Mouse (Mus musculus): ENCODE data around the gene Oit3.

Gene Oit3

DNA sequence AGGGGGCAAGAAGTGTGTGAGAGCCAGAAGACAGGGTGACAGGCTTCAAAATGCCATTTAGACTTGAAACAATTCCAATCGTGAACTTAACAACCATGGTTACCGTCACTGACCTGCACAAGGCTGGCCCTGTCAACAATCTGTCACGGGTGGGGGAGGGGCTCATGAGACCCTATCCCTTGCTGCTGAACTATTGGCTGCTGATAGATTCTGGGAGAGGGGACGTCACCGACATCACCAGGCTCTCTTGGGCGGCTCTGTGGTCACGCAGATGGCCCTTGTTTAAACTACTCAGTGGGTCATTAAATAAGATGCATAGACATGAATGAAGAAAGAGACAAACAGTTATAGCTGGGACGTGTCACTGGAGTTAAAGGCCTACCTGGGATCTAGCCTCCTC, 3.1 kb upstream of the Oit3 start:
- no peak for DNase-seq (ENCODE audit: low read depth, low spot score)
- Histone ChIP-seq H3K36me3 (ENCODE audit: control insufficient read depth, insufficient read depth, low read length, poor library complexity, severe bottlenecking) (no peaks in the 10 kb centered on the region), H3K27me3 (ENCODE audit: control insufficient read depth, insufficient read depth, low read length, poor library complexity, severe bottlenecking) (no peaks in the 10 kb centered on the region)

DNA sequence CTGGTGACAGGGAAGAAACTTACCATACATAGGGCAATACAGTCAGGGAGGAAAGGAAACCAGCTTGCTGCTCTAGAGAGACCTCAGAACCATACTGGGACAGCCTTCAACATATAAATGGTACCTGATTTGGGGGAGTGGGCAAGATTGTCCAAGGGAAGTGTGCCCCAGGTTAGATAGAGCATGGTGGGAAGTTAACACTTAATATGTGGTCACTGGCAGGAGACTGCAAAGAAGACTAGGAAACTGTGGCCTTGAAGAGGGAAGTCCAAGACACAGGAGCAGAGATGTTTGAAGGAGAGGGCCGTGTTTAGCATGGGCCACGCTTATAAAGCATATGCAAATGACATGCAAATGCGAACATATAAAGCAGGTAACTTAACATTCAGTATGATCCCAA, 2.5 kb upstream of the Oit3 start:
- no peak for DNase-seq (ENCODE audit: low read depth, low spot score)
- Histone ChIP-seq H3K36me3 (ENCODE audit: control insufficient read depth, insufficient read depth, low read length, poor library complexity, severe bottlenecking) (no peaks in the 10 kb centered on the region), H3K27me3 (ENCODE audit: control insufficient read depth, insufficient read depth, low read length, poor library complexity, severe bottlenecking) (no peaks in the 10 kb centered on the region)

DNA sequence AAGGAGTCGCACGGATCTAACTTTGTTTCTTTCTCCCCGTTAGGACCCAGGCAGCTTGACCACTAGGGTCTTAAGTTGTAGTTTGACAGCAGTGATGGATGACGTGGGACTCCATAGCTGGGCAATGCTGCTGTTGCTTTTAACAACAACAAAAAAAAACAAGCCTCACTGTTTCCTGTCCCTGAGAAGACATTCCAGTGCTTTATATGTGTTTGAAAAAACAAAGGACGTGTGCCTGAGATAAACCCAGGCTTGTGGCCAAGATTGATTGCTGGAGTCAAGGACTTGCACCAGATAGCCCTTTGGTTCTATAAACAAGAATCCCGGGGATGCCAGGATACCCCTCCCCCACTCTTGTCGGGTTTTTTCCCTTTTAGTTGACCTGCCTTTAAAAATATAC, 1.6 kb upstream of the Oit3 start:
- DNase-seq (ENCODE audit: low read depth, low spot score) = no peak
- H3K36me3 ChIP-seq (ENCODE audit: control insufficient read depth, insufficient read depth, low read length, poor library complexity, severe bottlenecking) = no peaks in the 10 kb centered on the region
- H3K27me3 ChIP-seq (ENCODE audit: control insufficient read depth, insufficient read depth, low read length, poor library complexity, severe bottlenecking) = no peaks in the 10 kb centered on the region

DNA sequence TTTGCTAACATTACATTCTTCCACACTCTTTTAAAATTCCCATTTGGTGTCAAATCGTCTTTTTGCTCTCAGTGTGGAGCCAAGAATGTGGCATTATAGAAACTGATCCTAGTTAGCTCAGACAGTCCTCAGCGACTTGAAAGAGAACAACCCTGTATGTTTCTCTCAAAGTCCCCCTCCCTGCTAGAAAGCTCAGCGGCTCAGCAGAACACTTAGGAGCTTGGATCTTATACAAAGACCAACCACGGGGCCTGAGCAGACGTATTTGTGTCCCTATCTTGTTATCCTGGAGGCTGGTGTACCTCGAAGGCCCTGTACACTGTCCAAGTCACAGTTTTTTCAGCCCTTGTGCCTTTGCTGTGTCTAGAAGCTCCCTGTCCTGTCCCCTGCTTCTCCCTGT, 1.4 kb downstream of the Oit3 start:
- Histone ChIP-seq H3K36me3 (ENCODE audit: control insufficient read depth, insufficient read depth, low read length, poor library complexity, severe bottlenecking) (no peaks in the 10 kb centered on the region), H3K27me3 (ENCODE audit: control insufficient read depth, insufficient read depth, low read length, poor library complexity, severe bottlenecking) (no peaks in the 10 kb centered on the region)
- no peak for DNase-seq (ENCODE audit: low read depth, low spot score)

DNA sequence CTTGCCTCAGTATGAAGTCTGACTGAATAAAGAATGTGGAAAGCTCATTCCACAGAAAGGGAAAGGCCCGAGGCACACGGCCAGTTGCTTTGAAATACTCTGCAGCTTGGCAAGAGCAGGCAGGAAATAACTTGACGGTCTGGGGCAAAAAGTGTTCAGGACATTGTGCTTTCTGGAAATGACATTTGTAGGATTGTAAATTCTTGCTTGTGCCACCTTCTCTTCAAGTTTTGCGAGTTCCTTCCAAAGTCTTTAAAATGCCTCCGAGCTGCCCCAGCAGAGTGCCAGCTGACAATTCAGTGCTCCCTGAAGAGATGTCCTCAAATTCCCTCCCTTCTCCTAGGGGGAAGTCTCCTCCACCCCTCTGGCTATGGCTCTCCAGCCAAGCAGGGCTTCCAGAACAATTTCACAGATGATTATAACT, 2.1 kb downstream of the Oit3 start:
- no peak for DNase-seq (ENCODE audit: low read depth, low spot score)
- Histone ChIP-seq H3K36me3 (ENCODE audit: control insufficient read depth, insufficient read depth, low read length, poor library complexity, severe bottlenecking) (no peaks in the 10 kb centered on the region), H3K27me3 (ENCODE audit: control insufficient read depth, insufficient read depth, low read length, poor library complexity, severe bottlenecking) (no peaks in the 10 kb centered on the region)

DNA sequence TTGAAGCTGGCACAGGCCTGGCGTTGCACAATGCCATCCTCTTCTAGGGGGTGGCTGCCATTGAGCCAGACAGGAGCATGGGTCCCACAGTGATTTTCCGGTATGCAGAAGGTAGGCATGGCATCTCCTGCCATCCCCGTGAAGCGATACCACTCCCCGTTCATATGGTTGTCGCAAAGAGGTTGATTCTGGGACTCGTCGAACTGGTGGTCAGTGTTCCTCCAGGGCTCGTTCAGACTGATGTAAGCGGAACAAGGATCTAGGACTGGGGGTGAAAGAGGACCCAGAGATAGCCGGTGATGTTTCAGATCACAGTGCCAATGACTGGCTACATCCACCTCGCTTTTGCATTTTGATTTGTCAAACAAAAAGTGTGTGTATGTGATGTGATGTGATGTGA, 2.9 kb downstream of the Oit3 start:
- Histone ChIP-seq H3K36me3 (ENCODE audit: control insufficient read depth, insufficient read depth, low read length, poor library complexity, severe bottlenecking) (no peaks in the 10 kb centered on the region), H3K27me3 (ENCODE audit: control insufficient read depth, insufficient read depth, low read length, poor library complexity, severe bottlenecking) (no peaks in the 10 kb centered on the region)
- no peak for DNase-seq (ENCODE audit: low read depth, low spot score)

DNA sequence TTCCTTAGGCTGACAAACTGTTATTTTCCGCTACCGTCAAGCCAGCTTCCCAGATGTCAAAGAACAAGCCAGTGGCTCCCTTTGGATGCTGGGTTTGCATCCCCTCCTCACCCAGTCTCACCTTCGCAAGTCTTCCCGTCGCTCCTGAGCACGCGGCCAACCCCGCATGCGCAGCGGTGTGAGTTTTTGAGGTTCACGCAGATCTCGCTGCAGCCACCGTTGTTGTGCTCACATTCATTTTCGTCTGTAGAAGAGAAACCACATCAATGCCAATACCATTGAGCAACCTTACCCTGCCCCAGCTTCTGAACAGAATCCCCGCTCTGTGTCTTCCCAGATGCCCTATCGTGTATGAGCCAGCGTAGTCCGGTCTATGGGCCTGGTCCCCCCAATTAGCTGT, 5.8 kb downstream of the Oit3 start:
- H3K36me3 ChIP-seq (ENCODE audit: control insufficient read depth, insufficient read depth, low read length, poor library complexity, severe bottlenecking) = no peaks in the 10 kb centered on the region
- H3K27me3 ChIP-seq (ENCODE audit: control insufficient read depth, insufficient read depth, low read length, poor library complexity, severe bottlenecking) = no peaks in the 10 kb centered on the region
- no peak for DNase-seq (ENCODE audit: low read depth, low spot score)

DNA sequence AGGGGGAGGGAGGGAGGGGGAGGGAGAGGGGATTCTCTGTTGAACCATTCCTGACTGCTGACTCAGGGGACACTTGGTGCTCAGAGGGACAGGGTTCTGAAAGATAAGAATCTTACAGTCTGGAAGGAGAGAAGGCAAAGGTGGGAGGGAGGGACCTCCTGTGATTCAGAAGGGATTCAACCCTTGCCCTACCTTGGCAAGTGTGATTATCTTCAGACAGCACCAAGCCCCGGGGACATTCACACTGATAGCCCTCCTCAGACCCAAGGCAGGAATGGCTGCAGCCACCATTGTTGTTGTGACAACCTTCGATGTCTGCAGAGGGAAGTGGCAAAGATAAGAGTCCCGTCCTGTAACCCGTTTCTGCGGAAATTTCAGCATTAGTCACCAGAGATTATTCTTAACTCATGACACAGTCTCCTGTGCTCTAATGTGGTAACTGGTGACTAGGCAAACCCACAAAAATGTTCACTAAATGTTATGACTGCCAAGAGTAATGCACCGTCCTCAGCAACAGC, 10.8 kb downstream of the Oit3 start:
- Histone ChIP-seq H3K27me3 (ENCODE audit: control insufficient read depth, insufficient read depth, low read length, poor library complexity, severe bottlenecking) (no peaks in the 10 kb centered on the region), H3K36me3 (ENCODE audit: control insufficient read depth, insufficient read depth, low read length, poor library complexity, severe bottlenecking) (no peaks in the 10 kb centered on the region)
- DNase-seq (ENCODE audit: low read depth, low spot score) = no peak

DNA sequence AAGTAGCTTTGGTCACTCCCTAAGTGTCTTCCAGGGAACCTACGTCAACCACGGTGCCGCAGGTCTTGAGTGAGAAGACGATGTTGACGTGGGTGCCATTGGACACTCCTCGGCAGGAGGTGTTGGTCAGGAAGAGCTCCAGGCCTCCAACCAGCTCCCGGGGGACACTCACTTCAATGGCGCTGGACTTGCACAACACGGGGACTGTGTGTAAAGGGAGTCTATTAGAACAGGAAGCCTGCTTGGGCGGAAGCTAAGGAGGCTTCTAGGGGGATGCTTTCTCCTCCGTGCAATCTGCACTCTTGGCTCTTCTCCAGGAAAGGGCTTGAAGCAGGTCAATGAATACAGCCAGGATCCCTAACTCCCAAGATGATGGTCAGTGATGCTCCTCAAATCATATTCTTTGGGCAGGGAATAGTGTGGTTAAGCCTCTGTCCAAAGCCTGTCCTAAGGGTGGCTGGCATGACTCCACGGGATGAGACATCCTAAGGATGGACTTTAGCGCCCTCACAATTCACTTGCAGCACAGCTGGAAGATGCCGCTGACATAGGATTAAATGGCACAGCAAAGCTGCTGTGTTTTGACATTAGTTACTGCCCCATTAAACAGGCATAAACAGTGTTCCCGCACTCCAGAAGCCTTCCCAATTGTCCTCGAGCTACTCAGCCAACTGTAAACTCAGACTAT, 12.0 kb downstream of the Oit3 start:
- no peak for DNase-seq (ENCODE audit: low read depth, low spot score)
- H3K36me3 ChIP-seq (ENCODE audit: control insufficient read depth, insufficient read depth, low read length, poor library complexity, severe bottlenecking) = no peaks in the 10 kb centered on the region
- H3K27me3 ChIP-seq (ENCODE audit: control insufficient read depth, insufficient read depth, low read length, poor library complexity, severe bottlenecking) = no peaks in the 10 kb centered on the region

DNA sequence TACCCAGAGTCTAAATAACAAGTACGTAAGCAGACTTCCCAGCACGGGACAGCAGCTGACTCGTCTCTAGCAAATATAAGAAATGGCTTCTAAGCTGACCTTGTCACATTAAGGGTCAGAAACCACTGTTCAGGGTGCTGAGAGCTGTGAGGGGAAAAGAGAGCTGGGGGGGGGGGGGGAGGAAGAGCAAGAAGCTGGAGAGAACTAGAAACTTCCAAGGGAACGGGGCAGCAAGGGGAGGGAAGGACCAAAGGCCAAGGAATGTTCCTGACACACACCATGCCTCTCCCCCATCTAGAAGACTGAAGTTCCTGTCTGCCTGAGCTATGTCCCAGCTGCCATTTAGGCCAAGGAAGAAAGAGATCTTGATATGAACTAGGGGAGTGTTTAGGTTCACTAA, 15.2 kb downstream of the Oit3 start:
- no peaks in the 10 kb centered on the region for H3K36me3 ChIP-seq (ENCODE audit: control insufficient read depth, insufficient read depth, low read length, poor library complexity, severe bottlenecking)
- H3K27me3 ChIP-seq (ENCODE audit: control insufficient read depth, insufficient read depth, low read length, poor library complexity, severe bottlenecking) = no peaks in the 10 kb centered on the region
- no peak for DNase-seq (ENCODE audit: low read depth, low spot score)

DNA sequence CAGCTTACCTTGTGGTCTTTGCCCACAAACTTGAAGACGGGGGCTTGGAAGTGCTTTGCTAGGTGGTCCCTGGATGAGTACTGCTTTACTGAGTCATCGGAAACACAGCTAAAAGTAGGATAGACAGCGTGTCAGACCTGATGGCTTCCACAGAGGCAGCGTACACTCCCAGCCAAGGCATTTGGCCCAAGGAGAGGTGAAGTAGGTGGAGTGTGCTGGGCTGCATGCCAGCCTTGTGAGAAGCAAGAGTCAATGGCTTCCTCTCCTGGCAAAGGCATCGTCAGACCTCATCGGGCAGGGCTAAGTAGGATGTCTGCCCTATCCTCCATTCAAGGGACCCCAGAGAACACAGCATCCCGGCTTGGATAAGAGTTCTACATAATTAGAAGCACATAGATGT, 16.2 kb downstream of the Oit3 start:
- no peaks in the 10 kb centered on the region for H3K27me3 ChIP-seq (ENCODE audit: control insufficient read depth, insufficient read depth, low read length, poor library complexity, severe bottlenecking)
- no peak for DNase-seq (ENCODE audit: low read depth, low spot score)
- no peaks in the 10 kb centered on the region for H3K36me3 ChIP-seq (ENCODE audit: control insufficient read depth, insufficient read depth, low read length, poor library complexity, severe bottlenecking)

DNA sequence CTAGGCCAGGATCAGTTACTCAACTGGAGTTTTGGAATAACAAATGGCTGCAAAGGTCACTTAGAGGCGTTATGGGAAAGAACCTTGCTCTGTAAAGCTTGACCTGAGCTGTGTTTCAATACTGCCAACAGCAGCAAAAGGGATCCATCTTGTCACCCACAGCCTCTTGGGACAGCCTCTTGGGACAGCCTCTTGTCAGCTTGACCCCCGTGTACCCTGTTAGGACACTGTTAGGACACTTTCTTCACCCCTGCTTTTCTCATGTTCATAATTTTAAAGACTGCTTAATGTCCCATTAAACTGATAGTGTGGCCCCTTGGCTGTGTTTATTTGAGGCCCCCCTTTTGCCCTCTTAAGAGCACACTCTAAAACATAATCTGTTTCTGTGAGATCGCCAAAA, 17.1 kb downstream of the Oit3 start:
- H3K27me3 ChIP-seq (ENCODE audit: control insufficient read depth, insufficient read depth, low read length, poor library complexity, severe bottlenecking) = no peaks in the 10 kb centered on the region
- DNase-seq (ENCODE audit: low read depth, low spot score) = no peak
- no peaks in the 10 kb centered on the region for H3K36me3 ChIP-seq (ENCODE audit: control insufficient read depth, insufficient read depth, low read length, poor library complexity, severe bottlenecking)

DNA sequence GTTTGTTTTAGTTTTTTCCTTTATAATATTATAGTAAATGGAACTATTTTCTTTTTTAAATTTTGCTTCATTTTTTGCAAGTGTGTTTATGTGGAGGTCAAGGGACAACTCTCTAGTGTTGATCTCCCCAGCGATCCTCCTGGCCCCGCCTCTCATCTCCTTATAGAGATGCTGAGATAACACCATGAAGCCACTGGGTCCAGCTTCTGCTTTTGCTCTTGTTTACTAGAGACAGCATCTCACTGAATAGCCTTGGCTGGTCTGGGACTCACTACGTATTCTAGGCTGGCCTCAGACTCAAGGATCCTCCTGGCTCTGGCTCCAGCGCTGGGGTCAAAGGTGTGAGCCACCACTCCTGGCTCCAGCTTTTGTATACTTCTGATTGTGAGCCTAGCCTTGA, 22.1 kb downstream of the Oit3 start:
- no peak for DNase-seq (ENCODE audit: low read depth, low spot score)
- H3K27me3 ChIP-seq (ENCODE audit: control insufficient read depth, insufficient read depth, low read length, poor library complexity, severe bottlenecking) = no peaks in the 10 kb centered on the region
- H3K36me3 ChIP-seq (ENCODE audit: control insufficient read depth, insufficient read depth, low read length, poor library complexity, severe bottlenecking) = no peaks in the 10 kb centered on the region

DNA sequence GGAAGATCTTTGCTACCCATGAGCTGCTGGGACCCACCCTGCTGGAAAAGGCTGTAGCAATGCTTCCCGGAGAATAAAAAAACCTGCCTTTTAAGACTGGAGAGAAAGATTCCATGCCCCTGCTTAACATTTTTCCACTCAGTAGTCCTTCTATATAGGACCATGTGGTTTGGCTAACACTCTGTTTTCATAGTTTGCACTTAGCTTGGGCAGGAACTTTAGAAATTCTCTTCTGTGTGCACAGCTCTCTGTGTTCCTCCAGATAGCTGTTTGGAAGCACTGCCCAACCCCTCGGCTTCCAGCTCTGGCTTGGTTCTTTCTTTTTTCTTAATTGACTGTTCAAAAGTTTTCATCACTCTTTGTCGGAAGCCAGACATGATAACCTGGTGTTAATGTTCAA, 25.0 kb downstream of the Oit3 start:
- H3K27me3 ChIP-seq (ENCODE audit: control insufficient read depth, insufficient read depth, low read length, poor library complexity, severe bottlenecking) = no peaks in the 10 kb centered on the region; the same call in 1 of the 2 replicates
- H3K36me3 ChIP-seq (ENCODE audit: control insufficient read depth, insufficient read depth, low read length, poor library complexity, severe bottlenecking) = no peaks in the 10 kb centered on the region
- no peak for DNase-seq (ENCODE audit: low read depth, low spot score)

DNA sequence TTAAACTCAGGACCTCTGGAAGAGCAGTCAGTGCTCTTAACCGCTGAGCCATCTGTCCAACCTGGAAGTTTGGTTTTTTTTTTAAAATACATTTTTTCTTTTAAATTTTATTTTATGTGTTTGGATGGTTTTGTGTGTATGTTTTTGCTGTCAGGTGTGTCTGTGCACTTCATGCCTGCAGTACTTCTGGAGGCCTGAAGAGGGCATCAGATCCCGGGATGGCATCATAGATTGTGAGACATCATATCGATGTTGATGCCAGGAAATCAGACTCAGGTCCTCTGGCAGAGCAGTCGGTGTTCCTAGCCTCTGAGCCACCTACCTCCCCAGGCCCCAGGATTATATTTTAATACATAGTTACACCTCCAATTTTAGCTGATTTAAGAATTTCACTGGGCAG, 27.9 kb downstream of the Oit3 start:
- Histone ChIP-seq H3K27me3 (ENCODE audit: control insufficient read depth, insufficient read depth, low read length, poor library complexity, severe bottlenecking) (no peaks in the 10 kb centered on the region; the same call in 1 of the 2 replicates), H3K36me3 (ENCODE audit: control insufficient read depth, insufficient read depth, low read length, poor library complexity, severe bottlenecking) (no peaks in the 10 kb centered on the region)
- no peak for DNase-seq (ENCODE audit: low read depth, low spot score)

DNA sequence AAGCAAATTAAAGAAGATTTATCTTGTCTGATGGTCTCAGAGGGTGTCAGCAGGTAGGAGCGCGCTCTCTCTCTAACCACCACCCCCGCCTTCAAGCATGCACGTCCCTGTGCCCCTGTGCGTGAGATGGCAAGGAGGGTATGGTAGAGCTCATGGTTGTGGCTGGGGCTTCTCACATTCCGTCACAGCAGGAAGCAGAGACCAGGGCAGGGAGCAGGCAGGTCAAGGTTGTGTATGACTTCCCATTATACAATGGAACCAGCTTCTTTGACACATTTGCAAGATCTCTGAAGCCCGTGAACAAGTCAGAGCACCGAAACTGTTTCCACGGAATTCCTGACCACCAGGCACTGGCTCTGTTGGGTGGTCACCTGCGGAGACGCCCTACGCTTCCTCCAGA, 31.3 kb downstream of the Oit3 start:
- H3K27me3 ChIP-seq (ENCODE audit: control insufficient read depth, insufficient read depth, low read length, poor library complexity, severe bottlenecking) = peaks cover 2% of the 10 kb centered on the region; the same call in 1 of the 2 replicates
- no peak for DNase-seq (ENCODE audit: low read depth, low spot score)
- no peaks in the 10 kb centered on the region for H3K36me3 ChIP-seq (ENCODE audit: control insufficient read depth, insufficient read depth, low read length, poor library complexity, severe bottlenecking)
